Mouse (Mus musculus): ENCODE measurements around the gene 6030445D17Rik. TPM values are rescaled to one million over a fixed set of nuclear protein-coding genes. Genes with fewer than 3 reads are reported as not detected.

The 6030445D17Rik gene
- polyA plus RNA-seq, 2 experiments = 0.08 TPM

GRCm38 (mm10) chr4:136439106-136439505 is 22.9 kb upstream of the 6030445D17Rik start:
- H3K27ac ChIP-seq = no peak overlapping the region
- no peak for TF ChIP-seq CTCF (IDR thresholded peaks at IDR 0.05; ENCODE audit: low read depth)
- TF ChIP-seq EP300 (IDR thresholded peaks at IDR 0.05; ENCODE audit: low read depth) = no peak
- no peak overlapping the region for H3K4me2 ChIP-seq (ENCODE audit: low read depth)
- ATAC-seq (ENCODE audit: insufficient read depth) (no peak), DNase-seq (ENCODE audit: low read depth in 3 of 3, low spot score in 3 of 3) (no peak)
- WGBS (ENCODE audit: insufficient replicate concordance) = 61% methylated on average over 4 of the region's 4 CpGs
- no peaks in the 10 kb centered on the region for H3K36me3 ChIP-seq (replicated peaks; ENCODE audit: control insufficient read depth, insufficient read depth, low read depth)
- H3K4me1 ChIP-seq (replicated peaks; ENCODE audit: control insufficient read depth in 2 of 2, insufficient read depth in 2 of 2, low read length in 1 of 2) = no peaks in the 10 kb centered on the region
- no peaks in the 10 kb centered on the region for H3K9me3 ChIP-seq (ENCODE audit: control insufficient read depth, low read length)
- no peaks in the 10 kb centered on the region for H3K27me3 ChIP-seq (ENCODE audit: control insufficient read depth, insufficient read depth, low read length)
- H3K4me3 ChIP-seq (ENCODE audit: insufficient read depth in 1 of 2, low read depth in 2 of 2, low read length in 2 of 2) = no peak overlapping the region
- no peak overlapping the region for H3K9ac ChIP-seq (replicated peaks)

GRCm38 (mm10) chr4:136441354-136442043 is 20.6 kb upstream of the 6030445D17Rik start:
- no peak overlapping the region for H3K9ac ChIP-seq (replicated peaks)
- WGBS (ENCODE audit: insufficient replicate concordance) = 69% methylated on average over 15 of the region's 15 CpGs
- no peaks in the 10 kb centered on the region for H3K36me3 ChIP-seq (replicated peaks; ENCODE audit: control insufficient read depth, insufficient read depth, low read depth)
- ATAC-seq (ENCODE audit: insufficient read depth) = no peak
- no peak overlapping the region for H3K27ac ChIP-seq
- no peaks in the 10 kb centered on the region for H3K4me1 ChIP-seq (replicated peaks; ENCODE audit: control insufficient read depth in 2 of 2, insufficient read depth in 2 of 2, low read length in 1 of 2)
- no peak overlapping the region for H3K4me2 ChIP-seq (ENCODE audit: low read depth)
- no peaks in the 10 kb centered on the region for H3K9me3 ChIP-seq (ENCODE audit: control insufficient read depth, low read length)
- TF ChIP-seq EP300 (IDR thresholded peaks at IDR 0.05; ENCODE audit: low read depth) (no peak), CTCF (IDR thresholded peaks at IDR 0.05; ENCODE audit: low read depth) (no peak)
- H3K4me3 ChIP-seq (ENCODE audit: insufficient read depth in 1 of 2, low read depth in 2 of 2, low read length in 2 of 2) = no peak overlapping the region
- no peaks in the 10 kb centered on the region for H3K27me3 ChIP-seq (ENCODE audit: control insufficient read depth, insufficient read depth, low read length)
- DNase-seq (ENCODE audit: low read depth in 3 of 3, low spot score in 3 of 3) = no peak

GRCm38 (mm10) chr4:136444561-136444960 is 17.5 kb upstream of the 6030445D17Rik start:
- Histone ChIP-seq H3K4me1 (replicated peaks; ENCODE audit: control insufficient read depth in 2 of 2, insufficient read depth in 2 of 2, low read length in 1 of 2) (no peaks in the 10 kb centered on the region), H3K9ac (replicated peaks) (no peak overlapping the region), H3K4me3 (ENCODE audit: insufficient read depth in 1 of 2, low read depth in 2 of 2, low read length in 2 of 2) (no peak overlapping the region), H3K36me3 (replicated peaks; ENCODE audit: control insufficient read depth, insufficient read depth, low read depth) (no peaks in the 10 kb centered on the region), H3K27me3 (ENCODE audit: control insufficient read depth, insufficient read depth, low read length) (no peaks in the 10 kb centered on the region), H3K9me3 (ENCODE audit: control insufficient read depth, low read length) (no peaks in the 10 kb centered on the region), H3K4me2 (ENCODE audit: low read depth) (no peak overlapping the region), H3K27ac (no peak overlapping the region)
- DNase-seq (ENCODE audit: low read depth in 3 of 3, low spot score in 3 of 3) (no peak), ATAC-seq (ENCODE audit: insufficient read depth) (no peak)
- 51% methylated on average over 4 of the region's 4 CpGs for WGBS (ENCODE audit: insufficient replicate concordance)
- TF ChIP-seq EP300 (IDR thresholded peaks at IDR 0.05; ENCODE audit: low read depth) (no peak), CTCF (IDR thresholded peaks at IDR 0.05; ENCODE audit: low read depth) (no peak)

- Histone ChIP-seq H3K4me3 (ENCODE audit: insufficient read depth in 1 of 2, low read depth in 2 of 2, low read length in 2 of 2) (no peak overlapping the region), H3K4me1 (replicated peaks; ENCODE audit: control insufficient read depth in 2 of 2, insufficient read depth in 2 of 2, low read length in 1 of 2) (peaks cover 0 to 5% of the 10 kb centered on the region in 2 experiments; a peak in 1 of 4 replicates), H3K9ac (replicated peaks) (no peak overlapping the region), H3K36me3 (replicated peaks; ENCODE audit: control insufficient read depth, insufficient read depth, low read depth) (no peaks in the 10 kb centered on the region), H3K9me3 (ENCODE audit: control insufficient read depth, low read length) (no peaks in the 10 kb centered on the region), H3K27me3 (ENCODE audit: control insufficient read depth, insufficient read depth, low read length) (no peaks in the 10 kb centered on the region), H3K4me2 (ENCODE audit: low read depth) (no peak overlapping the region), H3K27ac (no peak overlapping the region)
- no peak for DNase-seq (ENCODE audit: low read depth in 3 of 3, low spot score in 3 of 3)
- no peak for ATAC-seq (ENCODE audit: insufficient read depth)
- 55% methylated on average over 5 of the region's 5 CpGs for WGBS (ENCODE audit: insufficient replicate concordance)
- TF ChIP-seq EP300 (IDR thresholded peaks at IDR 0.05; ENCODE audit: low read depth) (no peak), CTCF (IDR thresholded peaks at IDR 0.05; ENCODE audit: low read depth) (no peak)
Measured at GRCm38 (mm10) chr4:136449795-136450194, 12.3 kb upstream of the 6030445D17Rik start.

- DNase-seq (ENCODE audit: low read depth in 3 of 3, low spot score in 3 of 3) (no peak), ATAC-seq (ENCODE audit: insufficient read depth) (no peak)
- Histone ChIP-seq H3K4me1 (replicated peaks; ENCODE audit: control insufficient read depth in 2 of 2, insufficient read depth in 2 of 2, low read length in 1 of 2) (peaks cover 0 to 5% of the 10 kb centered on the region in 2 experiments; a peak in 1 of 4 replicates), H3K4me3 (ENCODE audit: insufficient read depth in 1 of 2, low read depth in 2 of 2, low read length in 2 of 2) (no peak overlapping the region), H3K27ac (no peak overlapping the region), H3K27me3 (ENCODE audit: control insufficient read depth, insufficient read depth, low read length) (no peaks in the 10 kb centered on the region), H3K9ac (replicated peaks) (no peak overlapping the region), H3K36me3 (replicated peaks; ENCODE audit: control insufficient read depth, insufficient read depth, low read depth) (no peaks in the 10 kb centered on the region), H3K9me3 (ENCODE audit: control insufficient read depth, low read length) (no peaks in the 10 kb centered on the region), H3K4me2 (ENCODE audit: low read depth) (no peak overlapping the region)
- 68% methylated on average over 4 of the region's 4 CpGs for WGBS (ENCODE audit: insufficient replicate concordance)
- TF ChIP-seq CTCF (IDR thresholded peaks at IDR 0.05; ENCODE audit: low read depth) (no peak), EP300 (IDR thresholded peaks at IDR 0.05; ENCODE audit: low read depth) (no peak)
Measured at GRCm38 (mm10) chr4:136450271-136450670, 11.8 kb upstream of the 6030445D17Rik start.

All from liver, embryonic 14.5 days (tissue).